Mouse (Mus musculus): ENCODE results near the gene Rasal3. TPM values are rescaled to one million over a fixed set of nuclear protein-coding genes. Genes with fewer than 3 reads are reported as not detected.

Rasal3 gene
- polyA plus RNA-seq, 1 experiment from 2014 or later: 1.0 TPM

DNA sequence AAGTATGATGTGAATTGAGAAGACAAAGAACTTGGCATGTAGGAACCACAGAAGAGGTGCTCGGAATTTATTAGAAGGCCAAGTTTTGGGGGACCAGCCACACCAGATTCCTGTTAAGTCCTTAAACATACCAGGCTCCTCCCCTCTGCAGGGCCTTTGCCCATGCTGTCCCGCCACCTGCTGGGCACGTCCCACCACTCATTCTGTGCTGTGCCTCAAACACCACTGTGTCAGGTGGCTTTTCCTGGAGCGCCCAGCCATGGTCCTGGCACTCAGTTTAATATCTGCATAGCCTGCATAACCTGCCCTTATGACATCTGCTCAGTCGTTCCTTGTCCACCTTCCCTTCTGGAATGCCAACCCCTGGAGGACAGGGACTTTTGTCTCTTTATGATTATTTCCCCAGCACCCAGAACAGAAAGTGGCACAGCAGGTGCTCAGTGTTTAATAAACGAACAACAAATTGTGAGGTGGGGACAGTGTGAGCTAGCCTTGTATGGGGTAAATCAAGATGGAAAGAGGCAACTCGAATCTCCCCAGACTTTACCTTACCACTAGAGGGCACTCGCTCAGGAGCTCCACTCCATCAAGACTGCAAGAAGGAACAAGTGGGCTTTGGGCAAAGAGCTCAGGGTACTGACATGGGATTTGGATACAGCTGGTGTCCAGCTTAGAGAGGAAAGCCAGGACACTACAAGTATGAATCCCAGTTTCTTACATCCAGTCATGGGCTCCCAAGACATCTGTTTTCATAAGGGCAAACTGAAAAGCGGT lies 16.5 kb downstream of the Rasal3 start:
- H3K4me1 ChIP-seq (replicated peaks): peaks cover 17% of the 10 kb centered on the region
- no peak for DNase-seq (ENCODE audit: low spot score)
- no peak overlapping the region for H3K27ac ChIP-seq
- 71% methylated on average over 9 of the region's 9 CpGs for WGBS
- no peak overlapping the region for H3K4me3 ChIP-seq
- H3K9me3 ChIP-seq: no peaks in the 10 kb centered on the region
- peaks cover 33% of the 10 kb centered on the region for H3K36me3 ChIP-seq
- H3K27me3 ChIP-seq (ENCODE audit: insufficient read depth, poor library complexity, severe bottlenecking): peaks cover 20% of the 10 kb centered on the region

GRCm38 (mm10) chr17:32383661-32384060 lies 19.7 kb downstream of the Rasal3 start:
- Histone ChIP-seq H3K4me1 (replicated peaks) (peaks cover 19% of the 10 kb centered on the region), H3K9me3 (no peaks in the 10 kb centered on the region), H3K36me3 (peaks cover 39% of the 10 kb centered on the region), H3K4me3 (no peak overlapping the region), H3K27ac (no peak overlapping the region), H3K27me3 (ENCODE audit: insufficient read depth, poor library complexity, severe bottlenecking) (no peaks in the 10 kb centered on the region)
- WGBS: 90% methylated on average over 5 of the region's 5 CpGs
- no peak for DNase-seq (ENCODE audit: low spot score)

GRCm38 (mm10) chr17:32382576-32382975 lies 20.8 kb downstream of the Rasal3 start:
- Histone ChIP-seq H3K4me1 (replicated peaks) (peaks cover 9% of the 10 kb centered on the region; the same call in 1 of the 2 replicates), H3K4me3 (no peak overlapping the region), H3K36me3 (peaks cover 50% of the 10 kb centered on the region), H3K9me3 (no peaks in the 10 kb centered on the region), H3K27ac (no peak overlapping the region), H3K27me3 (ENCODE audit: insufficient read depth, poor library complexity, severe bottlenecking) (no peaks in the 10 kb centered on the region)
- no peak for DNase-seq (ENCODE audit: low spot score)
- WGBS: 94% methylated on average over 7 of the region's 7 CpGs

DNA sequence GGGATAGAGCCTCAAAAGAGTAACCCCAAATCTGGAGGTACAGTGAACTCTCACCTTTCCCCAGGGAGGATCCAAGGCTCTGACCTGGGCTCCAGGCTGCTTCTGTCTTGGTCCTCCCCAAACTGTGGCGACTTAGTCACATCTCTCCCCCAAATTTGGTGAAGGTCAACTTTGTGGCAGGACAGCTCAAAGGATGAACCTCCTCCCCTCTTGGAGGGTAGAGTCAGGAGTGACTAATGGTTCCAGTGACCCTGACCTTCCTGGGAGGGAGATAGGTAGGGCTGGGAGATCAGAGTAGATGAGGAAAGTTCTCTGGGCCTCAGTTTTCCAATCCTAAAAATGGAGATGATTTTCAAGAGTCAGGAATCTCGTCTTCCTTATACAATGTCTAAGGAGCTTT lies 24.6 kb downstream of the Rasal3 start:
- H3K4me3 ChIP-seq: no peak overlapping the region
- peaks cover 49% of the 10 kb centered on the region for H3K36me3 ChIP-seq
- no peak for DNase-seq (ENCODE audit: low spot score)
- WGBS: 72% methylated on average over 2 of the region's 2 CpGs
- H3K27ac ChIP-seq: no peak overlapping the region
- no peaks in the 10 kb centered on the region for H3K9me3 ChIP-seq
- peaks cover 18% of the 10 kb centered on the region for H3K4me1 ChIP-seq (replicated peaks)
- H3K27me3 ChIP-seq (ENCODE audit: insufficient read depth, poor library complexity, severe bottlenecking): no peaks in the 10 kb centered on the region

DNA sequence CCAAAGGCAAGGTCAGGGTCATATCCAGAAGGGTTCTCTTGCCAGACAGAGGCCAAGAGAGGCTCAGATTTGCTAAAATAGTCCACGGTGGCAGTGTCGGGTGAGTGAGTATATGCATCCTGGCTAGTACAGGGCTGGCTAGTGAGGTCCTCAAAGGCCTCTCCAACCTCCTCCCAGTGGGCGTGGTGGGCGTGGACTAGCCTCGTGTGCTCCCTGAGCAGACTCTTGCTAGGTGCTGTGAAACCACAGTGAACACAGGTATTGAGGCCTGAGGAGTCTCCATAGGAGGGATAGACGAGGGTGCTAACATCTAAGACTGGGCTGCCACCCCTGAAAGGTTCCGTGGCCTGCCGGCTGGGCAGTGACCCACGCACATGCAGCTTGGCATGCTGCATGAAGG lies 26.2 kb downstream of the Rasal3 start:
- no peak for DNase-seq (ENCODE audit: low spot score)
- Histone ChIP-seq H3K36me3 (peaks cover 33% of the 10 kb centered on the region), H3K27ac (no peak overlapping the region), H3K9me3 (no peaks in the 10 kb centered on the region), H3K4me3 (no peak overlapping the region), H3K27me3 (ENCODE audit: insufficient read depth, poor library complexity, severe bottlenecking) (no peaks in the 10 kb centered on the region), H3K4me1 (replicated peaks) (peaks cover 18% of the 10 kb centered on the region)
- 83% methylated on average over 9 of the region's 9 CpGs for whole genome bisulfite sequencing

DNA sequence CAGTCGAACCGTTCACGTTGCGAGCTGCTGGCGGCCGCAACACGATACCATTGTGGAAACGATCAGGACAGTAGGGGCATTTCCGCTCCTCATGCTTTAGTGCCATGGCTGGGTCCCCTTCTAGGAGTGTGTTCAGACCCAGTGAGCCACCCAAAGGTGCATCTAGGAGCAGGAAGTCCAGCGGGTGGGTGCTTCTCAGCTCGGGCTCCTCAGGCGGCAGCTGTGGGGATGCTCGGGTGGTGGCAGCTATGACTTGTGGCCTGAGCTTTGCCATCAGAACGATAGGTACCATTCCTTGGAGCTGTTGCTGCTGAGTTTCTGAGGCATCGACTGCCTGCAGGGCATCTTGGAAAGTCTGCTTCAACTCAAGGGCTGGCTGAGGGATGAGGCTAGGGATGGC lies 26.9 kb downstream of the Rasal3 start:
- Histone ChIP-seq H3K9me3 (no peaks in the 10 kb centered on the region), H3K4me3 (no peak overlapping the region), H3K36me3 (peaks cover 31% of the 10 kb centered on the region), H3K27me3 (ENCODE audit: insufficient read depth, poor library complexity, severe bottlenecking) (no peaks in the 10 kb centered on the region), H3K4me1 (replicated peaks) (peaks cover 18% of the 10 kb centered on the region), H3K27ac (peak overlapping the region; percentile 9; the same call in 1 of the 2 replicates)
- no peak for DNase-seq (ENCODE audit: low spot score)
- 88% methylated on average over 15 of the region's 15 CpGs for WGBS

- H3K4me3 ChIP-seq: peak overlapping the region; percentile 40
- no peaks in the 10 kb centered on the region for H3K9me3 ChIP-seq
- 13% methylated on average over 14 of the region's 17 CpGs for WGBS
- H3K4me1 ChIP-seq (replicated peaks): peaks cover 24% of the 10 kb centered on the region
- no peaks in the 10 kb centered on the region for H3K27me3 ChIP-seq (ENCODE audit: insufficient read depth, poor library complexity, severe bottlenecking)
- no peak for DNase-seq (ENCODE audit: low spot score)
- H3K36me3 ChIP-seq: peaks cover 4% of the 10 kb centered on the region; the same call in 1 of the 2 replicates
- peak overlapping the region; percentile 50 for H3K27ac ChIP-seq
Measured at GRCm38 (mm10) chr17:32368991-32369578, 34.3 kb downstream of the Rasal3 start.

DNA sequence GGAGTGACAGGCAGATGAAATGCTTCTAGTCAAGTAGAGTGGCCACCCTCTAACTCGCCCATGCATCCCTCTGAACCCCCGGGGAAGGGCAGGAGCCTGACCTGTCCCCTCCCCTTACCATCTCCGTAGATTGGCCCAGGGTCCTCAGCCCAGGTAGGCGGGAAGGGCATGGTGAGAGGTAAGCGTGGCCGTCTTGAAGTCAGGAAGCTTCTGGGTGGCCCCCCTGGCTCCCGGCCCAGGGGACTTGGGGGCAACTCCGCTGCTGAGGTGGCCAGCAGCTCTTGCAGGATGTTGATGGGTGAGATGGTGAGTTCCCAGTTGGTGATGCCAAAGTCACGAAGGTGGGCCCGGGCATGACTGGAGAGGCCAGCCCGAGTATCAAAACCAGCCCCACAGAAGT lies 35.7 kb downstream of the Rasal3 start:
- Histone ChIP-seq H3K4me1 (replicated peaks) (peaks cover 32% of the 10 kb centered on the region), H3K27me3 (ENCODE audit: insufficient read depth, poor library complexity, severe bottlenecking) (no peaks in the 10 kb centered on the region)
- 88% methylated on average over 11 of the region's 11 CpGs for WGBS

GRCm38 (mm10) chr17:32365296-32365695 lies 38.1 kb downstream of the Rasal3 start:
- no peak overlapping the region for H3K27ac ChIP-seq
- peaks cover 47% of the 10 kb centered on the region for H3K4me1 ChIP-seq (replicated peaks)
- DNase-seq (ENCODE audit: low spot score): no peak
- no peaks in the 10 kb centered on the region for H3K27me3 ChIP-seq (ENCODE audit: insufficient read depth, poor library complexity, severe bottlenecking)
- H3K4me3 ChIP-seq: peak overlapping the region; percentile 99; the same call in 1 of the 2 replicates
- H3K9me3 ChIP-seq: no peaks in the 10 kb centered on the region
- 84% methylated on average over 1 of the region's 1 CpGs for WGBS
- peaks cover 32% of the 10 kb centered on the region for H3K36me3 ChIP-seq

More for the DNA sequence above, 35.7 kb downstream of the Rasal3 start:
- no peaks in the 10 kb centered on the region for H3K9me3 ChIP-seq
- DNase-seq (ENCODE audit: low spot score): no peak
- H3K36me3 ChIP-seq: peaks cover 7% of the 10 kb centered on the region
- H3K27ac ChIP-seq: no peak overlapping the region
- H3K4me3 ChIP-seq: no peak overlapping the region

DNA sequence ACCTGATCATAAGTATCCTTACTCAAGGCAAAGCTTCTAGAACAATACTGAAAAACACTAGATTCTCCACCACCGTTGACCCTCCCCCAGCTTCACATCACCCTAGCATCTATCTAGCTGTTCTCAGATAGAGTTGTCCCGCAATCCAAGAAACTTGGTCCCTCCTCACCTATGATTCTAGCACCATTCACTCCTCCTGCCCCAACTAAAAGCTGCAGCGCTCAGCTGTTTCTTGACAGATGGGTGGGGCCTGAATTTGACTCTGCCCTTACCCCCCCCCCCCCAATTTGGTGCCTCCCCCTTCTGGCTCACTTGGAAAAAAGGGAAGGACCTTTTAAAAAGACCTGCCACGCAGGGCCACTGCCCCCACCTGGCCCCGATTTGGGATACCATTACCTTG lies 38.5 kb downstream of the Rasal3 start:
- no peaks in the 10 kb centered on the region for H3K9me3 ChIP-seq
- no peaks in the 10 kb centered on the region for H3K27me3 ChIP-seq (ENCODE audit: insufficient read depth, poor library complexity, severe bottlenecking)
- peaks cover 36% of the 10 kb centered on the region for H3K36me3 ChIP-seq
- H3K27ac ChIP-seq: peak overlapping the region; percentile 98
- no peak for DNase-seq (ENCODE audit: low spot score)
- peak overlapping the region; percentile 99 for H3K4me3 ChIP-seq
- 63% methylated on average over 5 of the region's 5 CpGs for WGBS
- H3K4me1 ChIP-seq (replicated peaks): peaks cover 47% of the 10 kb centered on the region

- H3K4me3 ChIP-seq: peak overlapping the region; percentile 99
- peak overlapping the region; percentile 98 for H3K27ac ChIP-seq
- WGBS: under 1% methylated on average over 37 of the region's 47 CpGs
- H3K27me3 ChIP-seq (ENCODE audit: insufficient read depth, poor library complexity, severe bottlenecking): no peaks in the 10 kb centered on the region
- peaks cover 47% of the 10 kb centered on the region for H3K4me1 ChIP-seq (replicated peaks)
- peaks cover 41% of the 10 kb centered on the region for H3K36me3 ChIP-seq
- peak; percentile 92 for DNase-seq (ENCODE audit: low spot score)
- no peaks in the 10 kb centered on the region for H3K9me3 ChIP-seq
Measured at GRCm38 (mm10) chr17:32364331-32364730, 39.1 kb downstream of the Rasal3 start.

GRCm38 (mm10) chr17:32363821-32364301 lies 39.5 kb downstream of the Rasal3 start:
- no peak for DNase-seq (ENCODE audit: low spot score)

DNA sequence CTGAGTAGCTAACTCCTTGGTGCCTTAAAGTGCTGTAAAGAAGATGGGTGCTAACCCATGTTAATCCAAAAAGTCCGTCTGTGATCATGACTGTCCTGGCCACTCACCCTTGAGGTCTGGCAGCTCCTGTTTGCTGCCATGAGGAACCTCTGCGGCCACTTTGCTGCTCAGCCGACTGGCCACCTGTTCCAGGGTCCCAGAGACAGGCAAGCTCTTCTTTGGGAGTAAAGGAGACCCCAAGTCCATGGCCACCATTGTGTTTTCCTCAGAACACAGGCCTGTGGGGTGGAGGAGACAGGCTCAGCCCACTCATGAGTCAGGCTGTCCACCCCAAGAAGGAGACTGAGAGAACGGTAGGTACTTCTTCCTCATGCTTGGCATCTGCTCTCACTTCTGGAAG lies 40.7 kb downstream of the Rasal3 start:
- WGBS: 86% methylated on average over 4 of the region's 4 CpGs
- Histone ChIP-seq H3K4me1 (replicated peaks) (peaks cover 35% of the 10 kb centered on the region), H3K36me3 (peaks cover 56% of the 10 kb centered on the region), H3K27me3 (ENCODE audit: insufficient read depth, poor library complexity, severe bottlenecking) (no peaks in the 10 kb centered on the region), H3K4me3 (peak overlapping the region; percentile 99), H3K27ac (peak overlapping the region; percentile 41; the same call in 1 of the 2 replicates), H3K9me3 (no peaks in the 10 kb centered on the region)
- DNase-seq (ENCODE audit: low spot score): no peak

More at GRCm38 (mm10) chr17:32363821-32364301, 39.5 kb downstream of the Rasal3 start:
- H3K4me1 ChIP-seq (replicated peaks): peaks cover 42% of the 10 kb centered on the region
- peak overlapping the region; percentile 99 for H3K4me3 ChIP-seq
- no peaks in the 10 kb centered on the region for H3K9me3 ChIP-seq
- no peaks in the 10 kb centered on the region for H3K27me3 ChIP-seq (ENCODE audit: insufficient read depth, poor library complexity, severe bottlenecking)
- H3K36me3 ChIP-seq: peaks cover 46% of the 10 kb centered on the region
- WGBS: under 1% methylated on average over 33 of the region's 50 CpGs
- peak overlapping the region; percentile 98 for H3K27ac ChIP-seq
